Mouse (Mus musculus): ENCODE results near the gene Shc2. TPM values are rescaled to one million over a fixed set of nuclear protein-coding genes. Genes with fewer than 3 reads are reported as not detected.
A peak's percentile ranks its signal among the peaks of the same experiment; 100 is the strongest.

The Shc2 gene
- polyA plus RNA-seq, 1 experiment from 2014 or later = 25.3 TPM

- Histone ChIP-seq H3K4me2 (ENCODE audit: low read length) (peak within 1 kb of the TSS; percentile 96), H3K36me3 (ENCODE audit: control insufficient read depth, insufficient read depth, low read length) (peaks cover 12% of the 10 kb centered on the region), H3K9ac (ENCODE audit: low read depth, low read length) (peak within 1 kb of the TSS; percentile 78), H3K4me1 (ENCODE audit: control insufficient read depth, insufficient read depth, low read length) (peaks cover 18% of the 10 kb centered on the region), H3K4me3 (ENCODE audit: low read depth, low read length) (peak within 1 kb of the TSS; percentile 81), H3K9me3 (replicated peaks; ENCODE audit: control insufficient read depth, low read length, poor library complexity, severe bottlenecking) (no peaks in the 10 kb centered on the region), H3K27ac (ENCODE audit: low read length) (peak within 1 kb of the TSS; percentile 90), H3K27me3 (ENCODE audit: control insufficient read depth, insufficient read depth, low read depth, low read length) (no peaks in the 10 kb centered on the region)
- ATAC-seq = peak; percentile 95
- under 1% methylated on average over 67 of the region's 84 CpGs for WGBS
These were observed 44.0 kb upstream of the Shc2 start, which contains the start of gene Cdc34 for GRCm38 (mm10) chr10:79681591-79682245. Gene Cdc34, plus strand, starts transcription at chr10:79682195.

- Histone ChIP-seq H3K4me3 (ENCODE audit: low read depth, low read length) (peak overlapping the region; percentile 81), H3K4me1 (ENCODE audit: control insufficient read depth, insufficient read depth, low read length) (peaks cover 18% of the 10 kb centered on the region), H3K9me3 (replicated peaks; ENCODE audit: control insufficient read depth, low read length, poor library complexity, severe bottlenecking) (no peaks in the 10 kb centered on the region), H3K27ac (ENCODE audit: low read length) (peak overlapping the region; percentile 90), H3K36me3 (ENCODE audit: control insufficient read depth, insufficient read depth, low read length) (peaks cover 7% of the 10 kb centered on the region), H3K27me3 (ENCODE audit: control insufficient read depth, insufficient read depth, low read depth, low read length) (no peaks in the 10 kb centered on the region), H3K4me2 (ENCODE audit: low read length) (peak overlapping the region; percentile 66), H3K9ac (ENCODE audit: low read depth, low read length) (peak overlapping the region; percentile 70)
- peak; percentile 41 for ATAC-seq
- WGBS = 46% methylated on average over 11 of the region's 11 CpGs
These were observed 43.1 kb upstream of the Shc2 start for GRCm38 (mm10) chr10:79680606-79681495.

- no peak overlapping the region for H3K4me3 ChIP-seq (ENCODE audit: low read depth, low read length)
- ATAC-seq = no peak
These were observed 37.8 kb upstream of the Shc2 start for GRCm38 (mm10) chr10:79675346-79676035.

GRCm38 (mm10) chr10:79673054-79673453 lies 35.3 kb upstream of the Shc2 start:
- Histone ChIP-seq H3K9me3 (replicated peaks; ENCODE audit: control insufficient read depth, low read length, poor library complexity, severe bottlenecking) (no peaks in the 10 kb centered on the region), H3K4me1 (ENCODE audit: control insufficient read depth, insufficient read depth, low read length) (peaks cover 16% of the 10 kb centered on the region), H3K27me3 (ENCODE audit: control insufficient read depth, insufficient read depth, low read depth, low read length) (no peaks in the 10 kb centered on the region), H3K4me3 (ENCODE audit: low read depth, low read length) (no peak overlapping the region), H3K9ac (ENCODE audit: low read depth, low read length) (no peak overlapping the region), H3K27ac (ENCODE audit: low read length) (no peak overlapping the region), H3K36me3 (ENCODE audit: control insufficient read depth, insufficient read depth, low read length) (peaks cover 7% of the 10 kb centered on the region), H3K4me2 (ENCODE audit: low read length) (no peak overlapping the region)
- WGBS = 86% methylated on average over 3 of the region's 3 CpGs
- ATAC-seq = no peak

More at GRCm38 (mm10) chr10:79675346-79676035, 37.8 kb upstream of the Shc2 start:
- no peaks in the 10 kb centered on the region for H3K9me3 ChIP-seq (replicated peaks; ENCODE audit: control insufficient read depth, low read length, poor library complexity, severe bottlenecking)
- peaks cover 8% of the 10 kb centered on the region for H3K4me1 ChIP-seq (ENCODE audit: control insufficient read depth, insufficient read depth, low read length)
- H3K4me2 ChIP-seq (ENCODE audit: low read length) = no peak overlapping the region
- 58% methylated on average over 44 of the region's 44 CpGs for WGBS
- no peak overlapping the region for H3K9ac ChIP-seq (ENCODE audit: low read depth, low read length)
- peaks cover 7% of the 10 kb centered on the region for H3K36me3 ChIP-seq (ENCODE audit: control insufficient read depth, insufficient read depth, low read length)
- no peak overlapping the region for H3K27ac ChIP-seq (ENCODE audit: low read length)
- H3K27me3 ChIP-seq (ENCODE audit: control insufficient read depth, insufficient read depth, low read depth, low read length) = no peaks in the 10 kb centered on the region

GRCm38 (mm10) chr10:79672088-79672455 lies 34.4 kb upstream of the Shc2 start:
- H3K27me3 ChIP-seq (ENCODE audit: control insufficient read depth, insufficient read depth, low read depth, low read length) = no peaks in the 10 kb centered on the region
- peaks cover 7% of the 10 kb centered on the region for H3K36me3 ChIP-seq (ENCODE audit: control insufficient read depth, insufficient read depth, low read length)
- no peak overlapping the region for H3K9ac ChIP-seq (ENCODE audit: low read depth, low read length)
- 58% methylated on average over 3 of the region's 3 CpGs for WGBS
- H3K27ac ChIP-seq (ENCODE audit: low read length) = no peak overlapping the region
- H3K4me3 ChIP-seq (ENCODE audit: low read depth, low read length) = no peak overlapping the region
- no peak overlapping the region for H3K4me2 ChIP-seq (ENCODE audit: low read length)
- H3K9me3 ChIP-seq (replicated peaks; ENCODE audit: control insufficient read depth, low read length, poor library complexity, severe bottlenecking) = no peaks in the 10 kb centered on the region
- no peak for ATAC-seq
- peaks cover 20% of the 10 kb centered on the region for H3K4me1 ChIP-seq (ENCODE audit: control insufficient read depth, insufficient read depth, low read length)

GRCm38 (mm10) chr10:79671396-79672087 lies 33.8 kb upstream of the Shc2 start:
- H3K27ac ChIP-seq (ENCODE audit: low read length) = no peak overlapping the region
- H3K4me3 ChIP-seq (ENCODE audit: low read depth, low read length) = no peak overlapping the region
- peaks cover 7% of the 10 kb centered on the region for H3K36me3 ChIP-seq (ENCODE audit: control insufficient read depth, insufficient read depth, low read length)
- no peak overlapping the region; the same call in 1 of the 2 replicates for H3K4me2 ChIP-seq (ENCODE audit: low read length)
- no peaks in the 10 kb centered on the region for H3K9me3 ChIP-seq (replicated peaks; ENCODE audit: control insufficient read depth, low read length, poor library complexity, severe bottlenecking)
- H3K4me1 ChIP-seq (ENCODE audit: control insufficient read depth, insufficient read depth, low read length) = peaks cover 20% of the 10 kb centered on the region
- no peak overlapping the region for H3K9ac ChIP-seq (ENCODE audit: low read depth, low read length)
- 72% methylated on average over 6 of the region's 6 CpGs for WGBS
- no peaks in the 10 kb centered on the region for H3K27me3 ChIP-seq (ENCODE audit: control insufficient read depth, insufficient read depth, low read depth, low read length)
- ATAC-seq = no peak

GRCm38 (mm10) chr10:79670071-79670888 lies 32.6 kb upstream of the Shc2 start:
- WGBS = 34% methylated on average over 15 of the region's 15 CpGs
- H3K27me3 ChIP-seq (ENCODE audit: control insufficient read depth, insufficient read depth, low read depth, low read length) = no peaks in the 10 kb centered on the region
- peak overlapping the region; percentile 93 for H3K9ac ChIP-seq (ENCODE audit: low read depth, low read length)
- peaks cover 20% of the 10 kb centered on the region for H3K4me1 ChIP-seq (ENCODE audit: control insufficient read depth, insufficient read depth, low read length)
- peak overlapping the region; percentile 99 for H3K27ac ChIP-seq (ENCODE audit: low read length)
- no peaks in the 10 kb centered on the region for H3K9me3 ChIP-seq (replicated peaks; ENCODE audit: control insufficient read depth, low read length, poor library complexity, severe bottlenecking)
- peak; percentile 18 for ATAC-seq
- peak overlapping the region; percentile 90 for H3K4me3 ChIP-seq (ENCODE audit: low read depth, low read length)
- peak overlapping the region; percentile 97 for H3K4me2 ChIP-seq (ENCODE audit: low read length)
- peaks cover 3% of the 10 kb centered on the region; the same call in 1 of the 2 replicates for H3K36me3 ChIP-seq (ENCODE audit: control insufficient read depth, insufficient read depth, low read length)

- under 1% methylated on average over 47 of the region's 47 CpGs for WGBS
- no peaks in the 10 kb centered on the region for H3K9me3 ChIP-seq (replicated peaks; ENCODE audit: control insufficient read depth, low read length, poor library complexity, severe bottlenecking)
These were observed 31.9 kb upstream of the Shc2 start for GRCm38 (mm10) chr10:79669576-79670057.

More at GRCm38 (mm10) chr10:79669576-79670057, 31.9 kb upstream of the Shc2 start:
- Histone ChIP-seq H3K27ac (ENCODE audit: low read length) (peak overlapping the region; percentile 99), H3K4me3 (ENCODE audit: low read depth, low read length) (peak overlapping the region; percentile 90), H3K9ac (ENCODE audit: low read depth, low read length) (peak overlapping the region; percentile 93), H3K4me2 (ENCODE audit: low read length) (peak overlapping the region; percentile 97), H3K36me3 (ENCODE audit: control insufficient read depth, insufficient read depth, low read length) (peaks cover 3% of the 10 kb centered on the region; the same call in 1 of the 2 replicates), H3K4me1 (ENCODE audit: control insufficient read depth, insufficient read depth, low read length) (peaks cover 20% of the 10 kb centered on the region), H3K27me3 (ENCODE audit: control insufficient read depth, insufficient read depth, low read depth, low read length) (no peaks in the 10 kb centered on the region)
- ATAC-seq = peak; percentile 66

All from midbrain, embryonic 16.5 days (tissue).